Mouse (Mus musculus): ENCODE measurements around the gene Hist1h2aa. TPM values are rescaled to one million over a fixed set of nuclear protein-coding genes. Genes with fewer than 3 reads are reported as not detected.

The Hist1h2aa gene
- polyA plus RNA-seq, 1 experiment from 2014 or later: not detected

DNA sequence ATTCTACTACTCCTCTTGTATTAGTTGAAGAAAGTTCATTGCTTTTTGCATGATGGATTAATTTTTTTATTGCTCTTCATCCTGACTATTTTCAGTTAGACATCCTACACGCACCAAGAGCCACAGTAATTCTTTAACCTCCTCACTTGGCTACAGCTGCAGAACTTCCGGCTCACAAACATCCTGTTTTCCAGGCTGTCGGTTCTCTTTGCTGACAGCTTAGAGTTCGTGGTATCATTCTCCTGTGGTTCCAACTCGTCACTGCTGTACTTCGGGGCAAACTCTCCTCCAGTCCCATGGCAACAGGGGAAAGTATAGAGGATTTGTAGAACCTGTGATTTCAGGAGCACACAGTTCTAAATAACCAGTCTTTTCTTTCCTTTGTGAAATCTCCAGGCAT, 36.0 kb upstream of the Hist1h2aa start:
- DNase-seq (ENCODE audit: low spot score) (peak; percentile 34), ATAC-seq (no peak)
- Histone ChIP-seq H3K27me3 (replicated peaks; ENCODE audit: insufficient read depth, low read length) (no peaks in the 10 kb centered on the region), H3K9me3 (ENCODE audit: low read length) (no peaks in the 10 kb centered on the region), H3K27ac (ENCODE audit: low read length) (no peak overlapping the region), H3K4me2 (replicated peaks; ENCODE audit: low read depth, low read length) (no peak overlapping the region), H3K4me1 (ENCODE audit: insufficient read depth, low read depth, low read length) (no peaks in the 10 kb centered on the region), H3K4me3 (ENCODE audit: low read depth, low read length) (no peak overlapping the region), H3K9ac (replicated peaks; ENCODE audit: low read depth) (no peak overlapping the region), H3K36me3 (ENCODE audit: insufficient read depth, low read length) (no peaks in the 10 kb centered on the region)
- 28% methylated on average over 6 of the region's 6 CpGs for WGBS
- TF ChIP-seq EP300 (IDR thresholded peaks at IDR 0.05) (no peak), CTCF (IDR thresholded peaks at IDR 0.05) (no peak)

DNA sequence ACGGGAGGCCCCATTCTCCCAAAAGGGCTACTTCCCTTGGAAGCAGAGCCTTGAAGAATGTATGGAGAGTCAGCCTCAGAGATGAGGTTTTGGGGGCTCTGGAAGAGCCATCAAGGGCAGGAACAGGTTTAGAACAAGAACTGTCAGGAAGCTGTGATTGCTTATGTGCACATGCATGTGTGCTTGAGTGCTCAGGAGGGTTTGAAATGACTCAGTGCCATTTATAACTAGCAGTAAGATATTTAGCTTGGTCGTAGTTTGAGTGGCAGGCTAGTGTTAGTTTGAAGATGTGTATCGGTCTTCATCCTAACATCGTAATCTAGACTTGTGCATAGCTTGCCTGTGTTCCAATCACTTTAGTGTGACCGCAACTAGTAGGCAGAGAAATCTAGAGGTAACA, 27.4 kb upstream of the Hist1h2aa start:
- Histone ChIP-seq H3K9ac (replicated peaks; ENCODE audit: low read depth) (no peak overlapping the region), H3K4me2 (replicated peaks; ENCODE audit: low read depth, low read length) (no peak overlapping the region), H3K4me3 (ENCODE audit: low read depth, low read length) (no peak overlapping the region), H3K36me3 (ENCODE audit: insufficient read depth, low read length) (no peaks in the 10 kb centered on the region), H3K4me1 (ENCODE audit: insufficient read depth, low read depth, low read length) (no peaks in the 10 kb centered on the region), H3K27ac (ENCODE audit: low read length) (no peak overlapping the region), H3K9me3 (ENCODE audit: low read length) (no peaks in the 10 kb centered on the region), H3K27me3 (replicated peaks; ENCODE audit: insufficient read depth, low read length) (no peaks in the 10 kb centered on the region)
- no peak for TF ChIP-seq CTCF (IDR thresholded peaks at IDR 0.05)
- no peak for TF ChIP-seq EP300 (IDR thresholded peaks at IDR 0.05)
- WGBS: 87% methylated on average over 5 of the region's 5 CpGs
- ATAC-seq (no peak), DNase-seq (ENCODE audit: low spot score) (no peak)

DNA sequence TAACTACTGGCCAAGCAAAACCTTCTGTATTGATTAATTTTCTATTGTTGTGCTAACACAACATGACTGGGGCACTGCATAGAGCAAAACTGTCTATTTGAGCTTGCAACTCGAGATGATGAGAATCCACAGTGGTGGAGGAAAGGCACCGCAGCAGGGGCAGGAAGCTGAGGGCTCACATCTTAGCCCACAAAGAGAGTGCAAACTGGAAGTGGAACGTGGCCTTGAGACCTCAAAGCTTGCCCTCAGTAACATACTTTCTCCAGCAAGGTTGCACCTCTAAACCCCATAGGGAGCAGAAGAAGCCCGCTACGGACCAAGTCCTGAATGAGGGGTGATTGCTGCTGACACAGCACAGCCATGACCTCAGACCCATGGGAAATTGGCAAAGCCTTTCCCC, 24.1 kb upstream of the Hist1h2aa start:
- ATAC-seq (no peak), DNase-seq (ENCODE audit: low spot score) (no peak)
- Histone ChIP-seq H3K9me3 (ENCODE audit: low read length) (no peaks in the 10 kb centered on the region), H3K27ac (ENCODE audit: low read length) (no peak overlapping the region), H3K27me3 (replicated peaks; ENCODE audit: insufficient read depth, low read length) (no peaks in the 10 kb centered on the region), H3K4me1 (ENCODE audit: insufficient read depth, low read depth, low read length) (no peaks in the 10 kb centered on the region), H3K36me3 (ENCODE audit: insufficient read depth, low read length) (no peaks in the 10 kb centered on the region), H3K9ac (replicated peaks; ENCODE audit: low read depth) (no peak overlapping the region), H3K4me3 (ENCODE audit: low read depth, low read length) (no peak overlapping the region), H3K4me2 (replicated peaks; ENCODE audit: low read depth, low read length) (no peak overlapping the region)
- WGBS: 64% methylated on average over 5 of the region's 5 CpGs
- TF ChIP-seq CTCF (IDR thresholded peaks at IDR 0.05) (no peak), EP300 (IDR thresholded peaks at IDR 0.05) (no peak)

DNA sequence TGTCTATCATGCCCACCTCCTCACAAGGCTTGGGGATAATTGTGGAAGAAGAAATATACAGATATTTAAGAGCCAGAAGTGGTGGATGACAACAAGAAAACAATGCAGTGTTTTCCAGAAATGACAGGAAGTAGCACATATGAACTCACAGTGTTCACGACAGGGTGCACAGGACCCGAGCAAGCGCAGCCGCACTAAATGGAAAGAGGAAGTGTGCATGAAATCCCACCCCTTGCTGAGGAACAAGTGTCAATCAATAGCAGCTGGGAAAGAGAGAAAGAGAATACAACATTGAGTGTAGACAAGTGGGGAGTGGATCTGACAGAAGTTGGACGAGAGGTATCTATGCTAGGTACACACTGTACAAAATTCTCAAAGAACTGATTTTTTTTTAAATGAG, 22.9 kb upstream of the Hist1h2aa start:
- 73% methylated on average over 5 of the region's 5 CpGs for WGBS
- ATAC-seq: no peak

DNA sequence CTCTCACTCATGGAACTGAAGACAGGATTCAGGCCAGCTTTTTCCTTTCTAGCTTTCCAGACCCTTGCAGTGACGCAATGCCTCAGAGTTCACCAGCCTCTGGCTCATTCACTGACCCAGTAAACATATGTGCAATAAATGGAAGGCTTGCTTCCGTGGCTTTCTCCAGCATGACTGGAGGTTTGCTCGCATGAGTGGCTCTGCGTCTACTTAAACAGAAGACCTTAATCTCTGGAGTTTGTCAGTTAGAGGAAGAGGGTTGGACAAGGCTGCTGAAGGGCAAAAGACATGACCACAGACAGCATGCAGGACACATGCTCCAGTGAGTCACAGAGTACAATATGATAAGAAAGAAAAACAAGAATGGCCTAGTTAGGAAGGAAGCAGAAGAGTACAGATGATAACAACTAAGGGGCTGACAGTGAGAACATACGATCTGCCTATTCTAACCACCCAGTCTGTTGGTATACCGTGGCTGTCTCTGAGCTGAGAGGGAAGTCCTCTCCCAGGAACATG, 20.4 kb upstream of the Hist1h2aa start:
- peak; percentile 62 for ATAC-seq
- no peak overlapping the region for H3K27ac ChIP-seq (ENCODE audit: low read length)
- TF ChIP-seq CTCF (IDR thresholded peaks at IDR 0.05) (no peak), EP300 (IDR thresholded peaks at IDR 0.05) (no peak)
- H3K27me3 ChIP-seq (replicated peaks; ENCODE audit: insufficient read depth, low read length): no peaks in the 10 kb centered on the region
- H3K4me2 ChIP-seq (replicated peaks; ENCODE audit: low read depth, low read length): no peak overlapping the region
- 41% methylated on average over 6 of the region's 6 CpGs for WGBS
- H3K4me3 ChIP-seq (ENCODE audit: low read depth, low read length): no peak overlapping the region
- no peak overlapping the region for H3K9ac ChIP-seq (replicated peaks; ENCODE audit: low read depth)
- DNase-seq (ENCODE audit: low spot score): peak; percentile 62
- H3K36me3 ChIP-seq (ENCODE audit: insufficient read depth, low read length): no peaks in the 10 kb centered on the region
- H3K9me3 ChIP-seq (ENCODE audit: low read length): no peaks in the 10 kb centered on the region
- no peaks in the 10 kb centered on the region for H3K4me1 ChIP-seq (ENCODE audit: insufficient read depth, low read depth, low read length)

More for the DNA sequence above, 22.9 kb upstream of the Hist1h2aa start:
- no peaks in the 10 kb centered on the region for H3K36me3 ChIP-seq (ENCODE audit: insufficient read depth, low read length)
- no peaks in the 10 kb centered on the region for H3K9me3 ChIP-seq (ENCODE audit: low read length)
- H3K9ac ChIP-seq (replicated peaks; ENCODE audit: low read depth): no peak overlapping the region
- TF ChIP-seq EP300 (IDR thresholded peaks at IDR 0.05) (no peak), CTCF (IDR thresholded peaks at IDR 0.05) (no peak)
- no peaks in the 10 kb centered on the region for H3K27me3 ChIP-seq (replicated peaks; ENCODE audit: insufficient read depth, low read length)
- no peak for DNase-seq (ENCODE audit: low spot score)
- H3K27ac ChIP-seq (ENCODE audit: low read length): no peak overlapping the region
- no peak overlapping the region for H3K4me3 ChIP-seq (ENCODE audit: low read depth, low read length)
- H3K4me1 ChIP-seq (ENCODE audit: insufficient read depth, low read depth, low read length): no peaks in the 10 kb centered on the region
- H3K4me2 ChIP-seq (replicated peaks; ENCODE audit: low read depth, low read length): no peak overlapping the region

DNA sequence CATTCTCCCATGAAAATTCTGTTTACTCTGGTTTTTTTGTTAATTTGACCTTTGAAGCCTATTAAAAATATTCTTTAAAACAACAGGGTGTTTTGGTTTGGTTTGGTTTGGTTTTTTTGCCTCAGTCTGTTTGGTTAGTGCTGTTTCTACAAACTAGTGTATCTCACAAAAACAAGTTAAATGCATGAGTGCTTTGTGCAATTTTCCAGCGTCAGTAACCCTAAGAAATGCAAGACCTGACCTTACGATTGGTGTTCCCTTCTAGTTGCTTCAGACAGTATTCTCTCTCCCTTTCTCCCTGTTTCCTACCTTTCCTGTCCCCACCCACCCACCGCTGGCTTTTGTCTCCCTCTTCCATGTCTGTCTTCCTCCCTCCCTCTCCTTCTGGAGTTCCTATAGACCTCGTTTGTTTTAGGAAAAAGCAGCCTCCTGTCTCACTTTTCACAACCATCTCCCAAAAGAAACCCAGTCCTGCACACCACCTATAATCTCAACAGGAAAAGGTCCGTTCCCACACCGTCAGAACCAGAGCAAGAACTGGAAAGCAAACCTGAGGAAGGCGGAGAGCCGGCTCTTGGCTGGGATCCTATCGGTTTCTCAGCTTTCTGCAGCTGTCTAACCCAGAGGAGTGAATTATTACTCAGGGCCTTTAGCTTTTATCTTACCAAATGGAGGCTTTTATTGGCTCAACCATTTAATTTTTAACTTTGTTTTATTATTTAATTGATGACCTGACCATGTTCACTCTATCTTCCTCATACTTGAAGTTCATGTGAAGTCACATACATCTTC, 19.7 kb upstream of the Hist1h2aa start, which contains the start of gene Slc17a4:
Gene Slc17a4 (minus strand): TSS at position 634 of the 792 bp plus-strand sequence.
- Histone ChIP-seq H3K4me2 (replicated peaks; ENCODE audit: low read depth, low read length) (no peak within 1 kb of the TSS), H3K4me1 (ENCODE audit: insufficient read depth, low read depth, low read length) (no peaks in the 10 kb centered on the region), H3K9ac (replicated peaks; ENCODE audit: low read depth) (no peak within 1 kb of the TSS), H3K27ac (ENCODE audit: low read length) (no peak within 1 kb of the TSS), H3K27me3 (replicated peaks; ENCODE audit: insufficient read depth, low read length) (no peaks in the 10 kb centered on the region), H3K4me3 (ENCODE audit: low read depth, low read length) (no peak within 1 kb of the TSS), H3K36me3 (ENCODE audit: insufficient read depth, low read length) (no peaks in the 10 kb centered on the region), H3K9me3 (ENCODE audit: low read length) (no peaks in the 10 kb centered on the region)
- no peak for TF ChIP-seq CTCF (IDR thresholded peaks at IDR 0.05)
- TF ChIP-seq EP300 (IDR thresholded peaks at IDR 0.05): no peak
- DNase-seq (ENCODE audit: low spot score): no peak
- no peak for ATAC-seq
- 49% methylated on average over 9 of the region's 9 CpGs for WGBS
